Mouse (Mus musculus): ENCODE data around the gene Btbd9. TPM values are rescaled to one million over a fixed set of nuclear protein-coding genes. Genes with fewer than 3 reads are reported as not detected.

Gene Btbd9
- polyA plus RNA-seq, 1 experiment from 2014 or later = 164 TPM

DNA sequence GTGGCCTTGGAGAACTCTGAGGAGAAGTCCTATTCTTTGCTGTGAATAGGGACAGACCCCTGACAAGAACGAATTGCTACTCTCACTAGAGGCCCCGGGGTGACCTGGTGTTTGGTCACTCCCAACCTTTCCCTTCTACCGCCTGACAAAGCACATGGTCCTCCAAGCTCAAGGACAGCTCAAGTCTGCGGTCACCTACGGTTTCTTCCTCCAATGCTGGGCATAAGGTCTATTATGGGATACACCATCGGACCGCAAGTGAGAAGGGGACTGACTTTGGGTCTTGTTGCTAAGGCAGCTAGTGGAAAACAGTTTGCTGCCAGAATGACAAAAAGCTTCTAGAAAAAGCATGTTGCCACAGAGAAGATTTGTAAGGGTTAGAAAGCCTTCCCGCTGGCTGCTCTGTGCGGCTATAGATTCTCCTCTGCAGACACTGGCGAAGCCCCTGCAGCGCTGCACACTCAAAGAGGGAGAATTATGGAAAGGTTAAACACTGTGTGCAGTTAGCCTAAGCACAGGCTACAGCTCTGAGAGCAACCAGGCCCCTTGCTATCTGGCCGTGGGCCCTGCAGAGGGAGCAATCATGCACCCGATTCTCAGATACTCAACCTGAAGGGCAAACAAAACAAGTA lies 235.7 kb downstream of the Btbd9 start:
- Histone ChIP-seq H3K36me3 (ENCODE audit: control insufficient read depth, insufficient read depth, low read length) (no peaks in the 10 kb centered on the region), H3K4me2 (ENCODE audit: low read length) (no peak overlapping the region), H3K27me3 (ENCODE audit: control insufficient read depth, insufficient read depth, low read depth, low read length) (no peaks in the 10 kb centered on the region), H3K4me1 (ENCODE audit: control insufficient read depth, insufficient read depth, low read length) (peaks cover 20% of the 10 kb centered on the region), H3K9me3 (replicated peaks; ENCODE audit: control insufficient read depth, low read length, poor library complexity, severe bottlenecking) (no peaks in the 10 kb centered on the region), H3K9ac (ENCODE audit: low read depth, low read length) (no peak overlapping the region), H3K4me3 (ENCODE audit: low read depth, low read length) (no peak overlapping the region), H3K27ac (ENCODE audit: low read length) (peak overlapping the region; percentile 69)
- peak; percentile 70; the same call in 1 of the 2 replicates for ATAC-seq
- WGBS = 57% methylated on average over 13 of the region's 13 CpGs

DNA sequence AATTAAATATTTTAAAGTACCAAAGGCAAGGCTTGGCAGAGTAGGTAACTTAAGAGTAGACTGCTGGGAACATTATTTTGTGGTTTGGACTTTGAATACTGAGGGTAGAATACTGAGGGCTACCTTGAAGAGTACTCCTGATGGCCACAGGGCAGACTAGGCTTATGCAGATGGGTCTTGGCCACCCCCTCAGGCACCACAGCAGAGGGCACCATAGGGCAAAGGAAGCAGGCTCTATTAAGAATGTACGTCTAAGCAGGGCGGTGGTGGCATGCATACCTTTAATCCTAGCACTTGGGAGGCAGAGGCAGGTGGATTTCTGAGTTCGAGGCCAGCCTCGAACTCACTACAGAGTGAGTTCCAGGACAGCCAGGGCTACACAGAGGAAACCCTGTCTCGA lies 237.0 kb downstream of the Btbd9 start:
- Histone ChIP-seq H3K27me3 (ENCODE audit: control insufficient read depth, insufficient read depth, low read depth, low read length) (no peaks in the 10 kb centered on the region), H3K9ac (ENCODE audit: low read depth, low read length) (no peak overlapping the region), H3K9me3 (replicated peaks; ENCODE audit: control insufficient read depth, low read length, poor library complexity, severe bottlenecking) (no peaks in the 10 kb centered on the region), H3K27ac (ENCODE audit: low read length) (no peak overlapping the region), H3K4me3 (ENCODE audit: low read depth, low read length) (no peak overlapping the region), H3K36me3 (ENCODE audit: control insufficient read depth, insufficient read depth, low read length) (no peaks in the 10 kb centered on the region), H3K4me1 (ENCODE audit: control insufficient read depth, insufficient read depth, low read length) (peaks cover 15% of the 10 kb centered on the region), H3K4me2 (ENCODE audit: low read length) (no peak overlapping the region)
- WGBS = 95% methylated on average over 5 of the region's 5 CpGs
- no peak for ATAC-seq

DNA sequence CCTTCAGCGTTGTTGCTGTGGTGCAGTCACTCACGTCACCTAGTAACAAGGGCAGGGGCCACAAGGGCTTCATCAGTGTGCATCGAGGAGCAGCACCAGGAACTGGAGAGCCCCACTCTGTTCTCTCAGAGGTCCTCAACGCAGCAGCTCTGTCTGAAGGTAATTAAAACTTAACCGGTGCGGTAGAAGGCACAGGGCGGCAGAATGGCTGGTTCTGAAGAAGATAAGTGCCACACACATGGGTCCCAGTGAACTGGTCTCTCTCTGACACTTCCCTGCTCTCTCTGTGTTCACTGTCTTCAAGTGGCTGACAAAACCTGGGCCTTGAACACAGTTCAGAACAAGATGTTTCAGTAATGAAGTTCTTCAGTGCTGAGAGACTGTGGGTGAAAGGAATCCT lies 239.5 kb downstream of the Btbd9 start:
- no peak for ATAC-seq

DNA sequence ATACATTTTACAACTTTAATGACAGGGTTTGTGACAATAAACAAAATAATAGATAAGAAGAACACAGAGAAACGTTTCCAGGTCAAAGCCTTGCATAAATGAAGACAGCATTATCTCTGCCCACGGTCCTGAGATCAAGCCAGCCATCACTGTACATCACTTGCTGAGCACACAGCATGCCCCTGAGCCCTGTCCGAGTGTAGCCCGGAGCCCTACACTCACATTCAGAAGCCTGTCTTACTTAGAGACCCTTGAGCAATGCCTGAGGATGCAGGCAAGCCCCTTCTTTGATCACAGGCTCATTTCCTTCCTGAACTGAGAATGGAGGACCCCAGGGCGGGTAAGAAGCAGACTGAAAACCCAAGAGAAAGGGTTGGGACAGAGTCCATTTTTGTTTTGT lies 240.0 kb downstream of the Btbd9 start:
- Histone ChIP-seq H3K36me3 (ENCODE audit: control insufficient read depth, insufficient read depth, low read length) (no peaks in the 10 kb centered on the region), H3K27me3 (ENCODE audit: control insufficient read depth, insufficient read depth, low read depth, low read length) (no peaks in the 10 kb centered on the region), H3K4me3 (ENCODE audit: low read depth, low read length) (no peak overlapping the region), H3K4me2 (ENCODE audit: low read length) (no peak overlapping the region), H3K9ac (ENCODE audit: low read depth, low read length) (no peak overlapping the region), H3K4me1 (ENCODE audit: control insufficient read depth, insufficient read depth, low read length) (peaks cover 13% of the 10 kb centered on the region), H3K27ac (ENCODE audit: low read length) (no peak overlapping the region), H3K9me3 (replicated peaks; ENCODE audit: control insufficient read depth, low read length, poor library complexity, severe bottlenecking) (no peaks in the 10 kb centered on the region)
- no peak for ATAC-seq
- 51% methylated on average over 5 of the region's 5 CpGs for WGBS

More for the DNA sequence above, 239.5 kb downstream of the Btbd9 start:
- Histone ChIP-seq H3K9ac (ENCODE audit: low read depth, low read length) (no peak overlapping the region), H3K27ac (ENCODE audit: low read length) (no peak overlapping the region), H3K9me3 (replicated peaks; ENCODE audit: control insufficient read depth, low read length, poor library complexity, severe bottlenecking) (no peaks in the 10 kb centered on the region), H3K27me3 (ENCODE audit: control insufficient read depth, insufficient read depth, low read depth, low read length) (no peaks in the 10 kb centered on the region), H3K4me1 (ENCODE audit: control insufficient read depth, insufficient read depth, low read length) (peaks cover 15% of the 10 kb centered on the region), H3K4me2 (ENCODE audit: low read length) (no peak overlapping the region), H3K36me3 (ENCODE audit: control insufficient read depth, insufficient read depth, low read length) (no peaks in the 10 kb centered on the region), H3K4me3 (ENCODE audit: low read depth, low read length) (no peak overlapping the region)
- WGBS = 46% methylated on average over 7 of the region's 7 CpGs

DNA sequence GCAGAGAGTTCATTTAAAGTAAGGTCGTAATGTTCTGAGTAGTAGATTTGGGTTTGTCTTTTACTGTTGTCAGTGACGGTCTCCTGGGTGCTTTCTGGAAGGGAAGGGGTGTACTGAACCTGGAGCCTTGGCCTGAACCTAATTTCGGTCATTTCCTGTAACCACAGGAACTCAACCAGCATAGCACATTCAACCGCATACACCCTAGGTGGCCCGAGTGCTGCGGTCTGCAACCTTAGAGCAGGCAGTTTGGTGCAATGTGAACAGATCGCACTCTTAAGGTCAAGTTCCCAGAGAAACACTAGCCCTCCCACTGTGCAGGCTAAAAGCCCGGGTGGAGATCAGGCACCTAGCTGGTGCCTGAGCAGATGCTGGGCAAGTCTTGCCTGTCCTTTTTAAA lies 240.5 kb downstream of the Btbd9 start:
- no peak for ATAC-seq
- no peaks in the 10 kb centered on the region for H3K9me3 ChIP-seq (replicated peaks; ENCODE audit: control insufficient read depth, low read length, poor library complexity, severe bottlenecking)
- H3K4me3 ChIP-seq (ENCODE audit: low read depth, low read length) = no peak overlapping the region
- H3K27me3 ChIP-seq (ENCODE audit: control insufficient read depth, insufficient read depth, low read depth, low read length) = no peaks in the 10 kb centered on the region
- no peak overlapping the region for H3K4me2 ChIP-seq (ENCODE audit: low read length)
- H3K27ac ChIP-seq (ENCODE audit: low read length) = no peak overlapping the region
- WGBS = 69% methylated on average over 8 of the region's 8 CpGs
- H3K4me1 ChIP-seq (ENCODE audit: control insufficient read depth, insufficient read depth, low read length) = peaks cover 10% of the 10 kb centered on the region
- no peak overlapping the region for H3K9ac ChIP-seq (ENCODE audit: low read depth, low read length)
- H3K36me3 ChIP-seq (ENCODE audit: control insufficient read depth, insufficient read depth, low read length) = no peaks in the 10 kb centered on the region

DNA sequence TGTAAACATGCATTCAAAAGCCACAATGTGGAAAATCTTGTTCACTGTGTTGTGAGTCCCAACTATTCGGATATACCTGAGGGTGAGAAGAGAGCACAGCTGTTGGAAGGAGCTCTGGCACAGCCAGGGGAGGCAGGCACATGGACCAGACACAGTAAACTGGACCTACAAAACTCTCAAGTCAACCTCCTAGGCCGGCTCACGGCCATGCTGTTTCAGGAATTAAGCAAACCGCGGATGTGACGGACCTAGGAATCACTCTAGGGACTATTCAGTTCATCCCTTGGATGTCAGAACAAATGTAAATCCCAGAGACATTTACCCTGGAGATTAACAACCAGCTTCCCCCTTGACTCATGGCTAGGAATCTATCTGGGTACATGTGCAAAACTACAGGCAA lies 242.0 kb downstream of the Btbd9 start:
- Histone ChIP-seq H3K36me3 (ENCODE audit: control insufficient read depth, insufficient read depth, low read length) (no peaks in the 10 kb centered on the region), H3K4me1 (ENCODE audit: control insufficient read depth, insufficient read depth, low read length) (peaks cover 5% of the 10 kb centered on the region; the same call in 1 of the 2 replicates), H3K9me3 (replicated peaks; ENCODE audit: control insufficient read depth, low read length, poor library complexity, severe bottlenecking) (no peaks in the 10 kb centered on the region), H3K4me2 (ENCODE audit: low read length) (no peak overlapping the region), H3K9ac (ENCODE audit: low read depth, low read length) (no peak overlapping the region), H3K27me3 (ENCODE audit: control insufficient read depth, insufficient read depth, low read depth, low read length) (no peaks in the 10 kb centered on the region), H3K27ac (ENCODE audit: low read length) (no peak overlapping the region), H3K4me3 (ENCODE audit: low read depth, low read length) (no peak overlapping the region)
- ATAC-seq = no peak
- 56% methylated on average over 6 of the region's 6 CpGs for WGBS

DNA sequence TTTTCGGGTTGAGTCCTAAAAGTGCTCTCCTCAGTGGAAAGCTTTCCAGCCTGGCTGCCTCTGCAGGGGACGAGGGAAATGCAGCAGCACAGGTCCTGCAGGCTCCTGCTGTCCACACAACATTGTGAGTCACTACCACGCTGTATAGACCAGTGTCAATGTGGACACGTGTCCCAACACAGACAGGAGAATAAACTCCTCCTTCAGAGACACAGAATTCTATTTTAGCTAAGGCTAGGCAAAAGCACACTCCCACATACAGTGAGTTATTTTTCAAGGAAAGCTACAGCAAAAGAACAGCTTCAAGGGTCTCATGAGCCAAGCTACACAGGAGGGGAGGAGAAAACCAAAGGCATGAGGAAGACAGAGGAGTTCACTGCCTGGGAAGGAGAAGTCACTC lies 243.2 kb downstream of the Btbd9 start:
- no peak overlapping the region for H3K9ac ChIP-seq (ENCODE audit: low read depth, low read length)
- peaks cover 8% of the 10 kb centered on the region; the same call in 1 of the 2 replicates for H3K4me1 ChIP-seq (ENCODE audit: control insufficient read depth, insufficient read depth, low read length)
- no peaks in the 10 kb centered on the region for H3K9me3 ChIP-seq (replicated peaks; ENCODE audit: control insufficient read depth, low read length, poor library complexity, severe bottlenecking)
- H3K4me2 ChIP-seq (ENCODE audit: low read length) = no peak overlapping the region
- no peak overlapping the region for H3K27ac ChIP-seq (ENCODE audit: low read length)
- ATAC-seq = no peak
- no peak overlapping the region for H3K4me3 ChIP-seq (ENCODE audit: low read depth, low read length)
- no peaks in the 10 kb centered on the region for H3K36me3 ChIP-seq (ENCODE audit: control insufficient read depth, insufficient read depth, low read length)
- no peaks in the 10 kb centered on the region for H3K27me3 ChIP-seq (ENCODE audit: control insufficient read depth, insufficient read depth, low read depth, low read length)
- 89% methylated on average over 4 of the region's 4 CpGs for WGBS

DNA sequence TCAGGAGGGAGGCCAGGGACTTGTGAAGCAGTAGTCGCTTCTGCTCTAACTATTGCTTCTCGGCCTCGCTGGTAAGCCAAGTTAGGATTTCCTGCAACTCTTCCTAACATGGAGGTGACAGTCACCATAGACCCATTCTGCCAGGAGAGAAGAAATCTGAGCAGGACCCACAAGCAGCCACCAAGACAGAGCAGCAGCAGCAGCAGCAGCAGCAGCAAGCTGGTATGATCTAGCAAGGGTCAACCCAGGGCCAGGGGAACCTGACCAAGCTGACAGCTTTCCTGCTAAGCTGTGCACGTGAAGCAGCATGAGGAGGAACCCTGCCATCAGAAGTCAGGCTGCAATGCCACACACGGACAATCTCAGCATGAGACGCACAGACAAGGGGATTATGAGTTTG lies 244.9 kb downstream of the Btbd9 start:
- Histone ChIP-seq H3K4me2 (ENCODE audit: low read length) (no peak overlapping the region), H3K27me3 (ENCODE audit: control insufficient read depth, insufficient read depth, low read depth, low read length) (no peaks in the 10 kb centered on the region), H3K4me1 (ENCODE audit: control insufficient read depth, insufficient read depth, low read length) (peaks cover 8% of the 10 kb centered on the region; the same call in 1 of the 2 replicates), H3K27ac (ENCODE audit: low read length) (no peak overlapping the region), H3K9ac (ENCODE audit: low read depth, low read length) (no peak overlapping the region), H3K36me3 (ENCODE audit: control insufficient read depth, insufficient read depth, low read length) (no peaks in the 10 kb centered on the region), H3K4me3 (ENCODE audit: low read depth, low read length) (no peak overlapping the region), H3K9me3 (replicated peaks; ENCODE audit: control insufficient read depth, low read length, poor library complexity, severe bottlenecking) (no peaks in the 10 kb centered on the region)
- 64% methylated on average over 6 of the region's 6 CpGs for WGBS
- ATAC-seq = no peak

DNA sequence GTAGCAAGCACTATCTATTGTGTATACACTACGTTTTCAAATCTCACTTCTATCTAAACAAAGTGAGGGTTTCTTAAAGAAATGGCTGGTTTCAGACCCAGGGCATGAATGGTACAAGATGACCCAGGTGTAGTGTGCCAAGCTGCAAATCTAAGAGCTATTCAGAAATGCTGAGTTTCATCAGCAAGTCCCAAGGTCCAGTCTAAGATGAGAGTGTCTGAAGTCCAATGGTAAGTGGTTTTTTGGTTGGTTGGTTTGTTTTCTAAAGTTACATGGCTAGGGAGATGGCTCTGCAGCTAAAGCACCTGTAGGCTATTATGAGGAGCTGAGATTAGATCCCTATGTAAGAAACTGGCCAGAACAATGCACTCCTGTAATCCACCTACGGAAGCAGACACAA lies 246.8 kb downstream of the Btbd9 start:
- peaks cover 6% of the 10 kb centered on the region; the same call in 1 of the 2 replicates for H3K4me1 ChIP-seq (ENCODE audit: control insufficient read depth, insufficient read depth, low read length)
- no peaks in the 10 kb centered on the region for H3K36me3 ChIP-seq (ENCODE audit: control insufficient read depth, insufficient read depth, low read length)
- 84% methylated on average over 2 of the region's 2 CpGs for WGBS
- no peaks in the 10 kb centered on the region for H3K27me3 ChIP-seq (ENCODE audit: control insufficient read depth, insufficient read depth, low read depth, low read length)
- no peak overlapping the region for H3K4me2 ChIP-seq (ENCODE audit: low read length)
- no peak for ATAC-seq
- no peak overlapping the region for H3K9ac ChIP-seq (ENCODE audit: low read depth, low read length)
- no peaks in the 10 kb centered on the region for H3K9me3 ChIP-seq (replicated peaks; ENCODE audit: control insufficient read depth, low read length, poor library complexity, severe bottlenecking)
- H3K27ac ChIP-seq (ENCODE audit: low read length) = no peak overlapping the region
- no peak overlapping the region for H3K4me3 ChIP-seq (ENCODE audit: low read depth, low read length)
